Mouse (Mus musculus) adrenal gland, postnatal 4 days (tissue): Measurements from ENCODE around the gene Oas1g. TPM values are rescaled to one million over a fixed set of nuclear protein-coding genes. Genes with fewer than 3 reads are reported as not detected.
"Not testable (repeated sequence)": the region's sequence is repeated elsewhere in the genome, so short reads cannot be mapped to it uniquely, and the experiment has no call there.

ENCODE experiments used
- DNase-seq, 2 experiments: peaks; one replicate each; pipeline ENCODE4 v3.0.0; 2021 to 2022; ENCODE audit warnings: low spot score in 2 of 2, mixed read lengths in 2 of 2
- long read RNA-seq, 2 experiments: library from polyadenylated mRNA; stranded (forward); transcript quantifications; one replicate each; pipeline ENCODE4 v2.0.0; 2021
- total RNA-seq, 2 experiments: library from RNA; stranded (reverse); gene quantifications; 2 replicates each; pipeline ENCODE4 v1.2.3; 2021

The Oas1g gene
- under 1 TPM; 0.23 to 0.42 TPM for total RNA-seq
- long read RNA-seq, experiment 1: 0 reads
- long read RNA-seq, experiment 2: 0 reads

DNA sequence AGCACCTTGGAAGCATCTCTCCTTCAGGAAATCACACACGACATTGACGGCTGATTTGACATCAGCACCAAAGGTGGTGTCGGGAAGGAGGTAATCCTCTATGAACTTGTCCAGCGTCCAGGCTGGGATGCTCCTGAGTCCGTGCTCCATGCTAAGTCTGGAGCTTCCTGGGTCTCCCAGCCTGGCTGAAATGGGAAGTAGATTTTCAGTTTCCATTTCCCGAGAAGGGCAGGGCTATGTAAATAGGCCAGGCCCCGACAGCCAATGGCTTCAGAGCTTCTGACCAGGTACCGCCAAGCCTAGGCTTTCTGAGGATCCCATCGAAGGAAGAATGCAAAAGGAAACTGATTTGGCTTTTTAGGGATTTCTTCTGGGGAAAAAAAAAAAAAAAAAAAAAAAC lies at the start of gene Oas1g:
Gene Oas1g (minus strand): TSS at position 201 of the 400 bp plus-strand sequence.
- DNase-seq: not testable (repeated sequence)

DNA sequence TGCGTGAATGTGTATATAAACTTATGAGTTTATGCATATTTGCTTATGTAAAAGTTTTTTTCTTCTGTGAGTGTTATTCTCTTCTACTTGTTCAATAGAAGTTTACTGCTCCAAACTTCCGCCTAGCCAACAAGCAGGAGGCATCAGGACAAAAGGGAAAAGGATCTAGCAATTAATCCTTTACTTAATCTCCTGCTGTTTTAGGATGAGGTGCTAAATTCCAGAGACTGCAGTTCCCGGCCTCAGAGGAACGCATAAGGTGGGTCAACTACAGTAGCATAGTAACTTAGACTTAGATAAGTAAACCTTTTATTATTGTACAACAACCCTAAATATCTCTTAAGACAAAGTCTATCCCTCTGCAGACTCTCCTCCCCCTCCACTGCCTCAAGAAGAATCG lies 46.6 kb upstream of the Oas1g start:
- DNase-seq: no peak

DNA sequence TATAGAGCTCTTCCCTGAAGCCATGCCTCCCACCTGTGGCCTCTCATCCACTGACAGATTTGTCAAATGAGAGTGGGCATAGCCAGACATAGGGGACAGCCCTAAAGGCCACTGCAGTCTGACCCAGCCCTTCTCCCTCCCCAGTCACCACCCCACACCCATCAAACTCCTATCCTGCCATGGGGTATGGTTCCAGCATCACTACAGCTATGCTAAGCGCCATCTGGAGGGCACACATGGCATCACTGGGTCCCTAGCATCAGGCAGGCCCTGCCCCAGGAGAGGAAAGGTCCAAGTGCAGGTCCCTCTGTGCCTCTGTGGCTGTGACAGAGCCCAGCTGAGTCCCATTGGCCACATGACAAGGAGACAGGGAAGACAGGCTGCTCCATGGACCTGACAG lies 39.6 kb upstream of the Oas1g start:
- no peak for DNase-seq

DNA sequence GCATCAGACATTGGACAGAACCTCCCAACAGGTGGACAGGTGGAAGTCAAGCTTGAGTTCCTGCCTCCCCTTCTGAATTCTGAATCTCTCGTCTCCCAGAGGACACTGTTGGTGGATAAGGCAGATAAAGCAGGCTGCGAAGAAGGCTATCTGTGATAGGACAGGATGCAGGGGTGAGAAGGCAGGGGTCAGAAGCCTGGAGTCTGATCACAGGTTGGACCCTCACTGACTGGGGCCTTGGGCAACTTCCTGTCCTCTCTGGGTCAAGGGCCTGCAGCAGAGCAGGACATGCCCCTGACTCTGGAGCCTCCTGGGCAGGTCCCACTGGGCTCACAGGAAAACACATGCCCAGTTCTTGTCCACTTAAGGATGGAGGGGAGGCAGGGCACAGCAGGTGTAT lies 38.9 kb upstream of the Oas1g start:
- DNase-seq: not testable (repeated sequence)

DNA sequence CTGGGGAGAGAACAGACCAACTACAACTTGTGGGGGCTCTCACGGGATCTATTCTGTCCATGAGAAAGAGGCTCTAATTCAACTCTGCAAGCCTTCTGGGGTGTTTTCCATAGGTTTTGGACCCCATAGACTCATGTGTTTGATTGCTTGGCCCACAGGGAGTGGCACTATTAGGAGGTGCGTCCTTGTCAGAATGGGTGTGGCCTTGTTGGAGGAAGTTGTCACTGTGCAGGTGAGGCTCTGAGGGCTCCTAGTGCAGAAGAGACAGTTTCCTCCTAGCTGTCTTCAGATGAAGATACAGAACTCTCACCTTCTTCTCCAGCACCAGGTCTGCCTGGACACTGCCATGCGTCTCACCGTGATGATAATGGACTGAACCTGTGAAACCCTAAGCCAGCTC lies 37.1 kb upstream of the Oas1g start:
- not testable (repeated sequence) for DNase-seq

DNA sequence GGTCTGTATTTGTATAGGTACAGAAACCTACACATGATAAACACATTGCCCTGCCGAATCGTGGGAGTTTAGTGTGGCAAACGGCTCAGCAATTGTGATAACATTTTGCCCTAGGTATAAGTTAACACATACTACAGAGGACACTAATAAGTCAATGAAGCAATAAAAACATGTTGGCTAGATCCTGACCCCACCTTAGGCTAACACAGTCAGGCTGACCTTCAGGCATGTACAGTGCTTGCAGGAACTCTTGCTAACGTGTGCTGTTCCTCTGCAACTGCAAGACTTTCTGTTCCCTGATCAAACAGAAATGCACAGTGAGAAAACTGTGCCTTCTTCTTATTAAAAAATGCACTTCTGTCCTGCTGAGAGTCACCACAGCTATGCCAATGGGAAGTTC lies 36.6 kb upstream of the Oas1g start:
- no peak for DNase-seq

DNA sequence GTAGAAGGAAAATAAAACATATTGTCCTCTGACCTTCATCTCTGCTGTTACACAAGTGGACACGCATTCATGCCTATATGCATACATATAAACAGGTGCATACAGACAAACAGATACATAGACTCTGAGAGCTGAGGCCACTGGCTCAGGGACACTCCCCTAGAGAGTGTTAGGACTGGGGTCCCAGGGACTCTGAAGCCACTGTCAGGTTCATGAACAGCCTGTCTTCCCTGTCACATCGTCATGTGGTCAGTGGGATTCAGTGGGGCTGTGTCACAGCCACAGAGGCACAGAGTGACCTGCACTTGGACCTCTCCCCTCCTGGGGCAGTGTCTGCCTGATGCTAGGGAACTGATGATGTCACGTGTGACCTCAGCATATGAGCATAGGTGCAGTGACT lies 32.9 kb upstream of the Oas1g start:
- DNase-seq: no peak

DNA sequence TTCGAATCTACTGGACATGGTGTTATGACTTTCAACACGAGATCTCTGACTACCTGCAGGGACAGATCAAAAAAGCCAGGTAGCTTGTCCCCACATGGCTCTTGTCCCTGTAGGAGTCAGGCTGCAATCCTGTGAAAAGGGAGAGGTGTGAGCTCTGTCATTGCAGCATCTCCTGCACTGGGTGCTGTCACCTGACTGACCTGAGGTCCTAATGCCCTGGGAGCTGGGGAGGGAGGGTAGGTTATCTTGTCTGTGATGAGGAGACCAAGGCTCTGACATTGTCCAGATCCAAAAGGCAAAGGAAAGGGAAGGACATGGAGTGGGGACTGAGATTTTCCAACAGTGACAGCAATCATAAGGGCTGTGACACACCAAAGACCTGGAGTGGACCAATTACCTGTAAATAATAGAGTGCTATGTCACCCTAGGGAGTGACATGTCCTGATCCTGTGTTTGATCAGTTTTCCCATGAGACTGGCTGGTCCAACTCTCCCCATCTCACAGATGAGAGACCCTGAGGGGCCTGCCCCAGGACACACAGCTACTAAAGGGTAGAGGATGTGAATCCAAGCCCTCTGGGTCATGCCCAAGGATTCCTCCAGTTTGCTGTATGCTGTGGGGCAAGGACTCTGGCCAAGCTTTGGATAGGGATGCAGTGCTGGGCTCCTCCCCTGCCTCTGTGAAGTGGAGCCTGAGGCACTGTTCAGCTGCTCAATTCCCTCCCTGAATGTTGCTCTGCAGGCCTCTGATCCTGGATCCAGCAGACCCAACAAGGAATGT lies 31.9 kb upstream of the Oas1g start:
- DNase-seq: not testable (repeated sequence)

DNA sequence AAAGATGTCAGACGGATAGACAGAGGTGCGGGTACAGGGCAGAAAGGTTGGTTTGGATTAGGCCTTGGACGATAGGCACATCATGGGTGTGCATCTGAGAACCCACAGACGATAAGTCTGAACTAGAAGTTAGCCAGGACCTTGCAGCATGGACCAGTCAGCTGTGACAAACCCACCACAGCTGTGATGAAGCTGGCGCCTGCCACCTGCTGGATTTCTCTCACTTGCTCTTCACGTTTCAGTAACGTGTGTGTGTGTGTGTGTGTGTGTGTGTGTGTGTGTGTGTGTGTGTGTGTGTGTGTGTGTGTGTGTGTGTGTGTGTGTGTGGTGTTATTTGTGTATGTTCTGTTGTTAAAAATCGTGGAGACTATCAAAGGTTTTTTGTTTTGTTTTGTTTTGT lies 26.8 kb upstream of the Oas1g start, which contains the start of gene Oas1d:
Gene Oas1d (plus strand): TSS at position 333 of the 400 bp plus-strand sequence.
- DNase-seq: not testable (repeated sequence)

DNA sequence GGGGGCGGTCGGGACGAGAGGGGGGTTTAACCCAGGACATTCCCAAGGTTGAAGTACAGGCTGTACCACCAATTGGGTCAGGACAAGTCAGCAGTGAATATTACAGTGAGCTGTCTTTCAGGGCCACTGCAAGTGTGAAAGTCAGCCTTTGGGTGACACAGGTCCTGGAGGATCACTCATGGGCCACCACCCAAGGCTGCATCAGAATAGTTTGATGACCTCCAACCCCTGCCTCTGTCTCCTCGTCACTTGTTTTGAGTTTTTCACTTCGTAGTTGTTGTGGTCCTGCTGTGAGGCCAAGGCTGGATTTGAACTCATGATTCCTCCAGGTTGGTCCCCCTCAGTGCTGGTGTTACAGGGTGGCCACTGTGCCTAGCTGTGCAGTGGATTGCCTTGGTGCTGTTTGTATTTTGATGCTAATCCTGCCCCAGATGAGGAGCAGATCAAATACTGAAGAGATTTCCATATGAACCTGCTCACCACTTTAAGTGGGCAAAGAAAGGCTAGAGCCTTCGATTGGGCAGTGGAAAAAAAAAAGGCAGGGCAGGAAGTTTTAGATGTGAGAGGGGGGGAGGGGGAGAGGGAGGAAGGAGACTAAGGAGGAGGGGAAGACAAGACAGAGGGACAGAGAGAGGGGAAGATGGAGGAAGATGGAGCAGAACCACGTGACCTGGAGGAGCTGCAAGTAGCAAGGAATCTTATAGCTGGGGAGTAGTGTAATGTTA lies 20.9 kb upstream of the Oas1g start:
- DNase-seq: no peak

DNA sequence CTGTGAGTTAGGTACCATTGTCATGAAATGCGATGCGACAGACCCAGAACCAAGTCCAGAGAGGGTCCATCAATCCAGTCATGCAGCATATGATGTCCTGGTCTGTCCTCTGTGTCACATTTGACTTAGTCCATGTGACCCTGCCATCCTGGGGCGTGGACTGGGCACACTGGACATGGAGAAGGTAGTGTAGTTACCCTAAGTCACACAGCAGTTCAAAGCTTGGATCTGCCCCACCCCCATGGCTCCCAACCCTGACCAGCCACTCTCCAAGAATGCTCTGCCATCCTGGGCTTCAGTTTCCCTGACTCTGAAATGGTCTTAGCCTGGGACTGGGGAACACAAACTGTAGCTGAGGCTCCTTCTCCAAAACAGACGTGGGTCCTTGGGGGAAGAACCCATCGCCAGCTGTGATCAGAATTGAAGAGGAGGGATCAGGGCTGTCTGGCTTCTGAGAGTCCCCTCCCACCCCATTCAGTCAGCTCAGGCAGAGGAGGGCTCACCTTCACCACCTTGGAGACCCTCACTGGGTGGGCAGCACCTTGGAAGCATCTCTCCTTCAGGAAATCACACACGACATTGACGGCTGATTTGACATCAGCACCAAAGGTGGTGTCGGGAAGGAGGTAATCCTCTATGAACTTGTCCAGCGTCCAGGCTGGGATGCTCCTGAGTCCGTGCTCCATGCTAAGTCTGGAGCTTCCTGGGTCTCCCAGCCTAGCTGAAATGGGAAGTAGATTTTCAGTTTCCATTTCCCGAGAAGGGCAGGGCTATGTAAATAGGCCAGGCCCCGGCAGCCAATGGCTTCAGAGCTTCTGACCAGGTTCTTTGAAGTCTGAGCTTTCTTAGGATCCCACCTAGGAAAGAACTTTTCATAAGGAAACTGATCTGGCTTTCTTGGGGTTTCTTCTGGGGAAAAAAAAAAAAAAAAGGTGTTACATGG lies 19.6 kb upstream of the Oas1g start, which contains the start of gene Oas1a:
Gene Oas1a (minus strand): TSS at position 731 of the 943 bp plus-strand sequence.
- not testable (repeated sequence) for DNase-seq

DNA sequence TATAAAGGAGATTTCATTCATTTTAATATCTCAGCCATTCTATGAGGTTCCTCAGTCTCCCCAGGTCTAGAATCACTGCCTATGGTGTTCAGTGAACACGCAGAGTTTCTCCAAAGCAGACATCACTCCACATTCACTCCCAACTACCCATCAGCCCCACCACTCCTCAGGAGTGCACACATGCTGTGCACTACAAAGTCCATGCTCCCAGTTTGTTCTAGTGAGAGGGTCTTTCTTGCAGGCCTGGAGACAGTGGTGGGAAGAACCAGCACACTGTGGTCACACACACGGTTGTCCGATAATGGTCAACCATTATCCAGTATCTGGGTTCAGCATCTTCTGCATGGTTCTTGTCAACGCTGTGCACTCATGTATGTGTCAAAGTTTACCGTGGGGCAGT lies 14.6 kb upstream of the Oas1g start:
- no peak for DNase-seq

DNA sequence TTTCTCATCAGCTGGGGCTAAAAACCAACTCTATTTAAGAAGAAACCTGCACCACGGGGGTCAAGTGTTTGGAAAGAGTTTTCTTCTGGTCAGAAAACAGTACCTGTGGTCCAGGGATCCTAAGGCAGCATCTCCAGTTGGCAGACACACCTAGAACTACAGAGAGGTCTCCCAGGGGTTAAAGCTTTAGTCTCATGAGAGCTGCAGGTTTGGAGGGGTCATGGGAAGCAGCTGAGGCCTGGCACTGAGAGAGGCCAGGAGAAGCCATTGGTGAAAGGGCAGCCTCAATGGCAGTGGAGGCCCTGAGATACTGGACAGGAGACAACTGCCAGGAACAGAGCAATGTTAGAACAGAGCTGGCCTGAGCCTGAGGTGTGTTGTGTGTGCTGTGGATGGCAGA lies 13.3 kb upstream of the Oas1g start:
- DNase-seq: no peak

DNA sequence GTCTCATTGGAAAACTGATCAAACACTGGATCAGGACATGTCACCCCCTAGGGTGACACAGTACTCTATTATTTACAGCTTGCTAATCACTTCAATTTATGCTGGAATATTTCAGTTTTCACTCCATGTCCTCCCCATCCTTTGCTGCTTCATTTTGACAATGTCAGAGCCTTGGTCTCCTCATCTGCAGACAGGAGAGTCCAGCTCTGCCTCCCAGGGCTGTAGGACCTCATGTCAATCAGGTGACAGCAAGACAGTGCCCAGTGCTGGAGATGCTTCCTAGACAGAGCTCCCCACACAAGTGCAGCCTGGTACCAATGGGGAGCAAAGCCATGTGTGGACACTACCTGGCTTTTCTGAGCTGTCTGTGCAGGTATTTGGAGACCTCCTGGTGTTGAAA lies 11.3 kb upstream of the Oas1g start:
- no peak for DNase-seq

DNA sequence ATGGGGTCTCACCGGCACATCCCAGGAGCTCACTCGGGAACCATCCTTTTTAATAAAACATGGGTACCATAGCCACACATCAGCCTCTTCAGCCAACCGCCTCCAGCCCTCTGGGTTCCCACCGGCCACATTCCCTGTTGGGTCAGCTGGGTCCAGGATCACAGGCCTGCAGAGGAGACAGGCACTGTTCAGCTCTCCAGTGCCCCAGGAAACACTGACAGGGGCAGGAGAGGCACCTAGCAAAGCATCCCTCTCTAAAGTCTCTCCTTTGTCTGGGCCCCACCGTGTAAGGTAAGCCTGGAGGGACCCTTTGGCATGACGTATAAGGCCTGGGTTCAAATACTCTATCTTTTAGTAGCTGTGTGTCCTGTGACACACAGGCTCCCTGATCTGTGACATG lies 10.9 kb upstream of the Oas1g start:
- DNase-seq: no peak

DNA sequence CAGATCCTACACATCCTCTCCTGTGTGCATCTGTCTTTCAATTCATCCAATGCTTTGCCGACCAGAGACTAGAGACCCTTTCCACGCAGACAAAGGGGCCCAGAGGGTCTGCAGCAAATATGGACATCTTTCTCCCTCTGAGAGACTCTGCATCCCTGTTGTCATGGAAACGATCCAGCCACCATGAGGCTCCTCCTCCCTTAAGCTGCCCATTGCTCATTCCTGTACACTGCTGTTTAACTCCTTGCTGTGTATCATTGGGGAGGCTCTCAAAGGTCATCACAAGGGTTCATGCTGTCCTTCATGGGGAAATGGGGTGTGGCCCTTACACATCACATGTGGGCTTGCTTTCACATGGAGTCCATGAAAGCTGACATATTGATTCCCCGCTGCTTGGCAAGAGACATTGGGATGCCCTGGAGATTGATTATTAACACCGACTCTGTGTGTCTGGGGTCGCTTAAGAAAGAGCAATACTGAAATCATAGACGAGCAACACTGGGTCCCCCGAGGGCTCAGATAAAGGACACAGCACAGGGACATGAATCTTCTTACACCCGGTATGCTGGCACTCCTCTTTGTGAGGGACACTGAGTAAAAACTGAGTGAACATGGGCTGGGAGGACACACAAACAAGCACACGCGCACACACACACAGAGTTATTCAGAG lies 8.0 kb upstream of the Oas1g start:
- DNase-seq: no peak

DNA sequence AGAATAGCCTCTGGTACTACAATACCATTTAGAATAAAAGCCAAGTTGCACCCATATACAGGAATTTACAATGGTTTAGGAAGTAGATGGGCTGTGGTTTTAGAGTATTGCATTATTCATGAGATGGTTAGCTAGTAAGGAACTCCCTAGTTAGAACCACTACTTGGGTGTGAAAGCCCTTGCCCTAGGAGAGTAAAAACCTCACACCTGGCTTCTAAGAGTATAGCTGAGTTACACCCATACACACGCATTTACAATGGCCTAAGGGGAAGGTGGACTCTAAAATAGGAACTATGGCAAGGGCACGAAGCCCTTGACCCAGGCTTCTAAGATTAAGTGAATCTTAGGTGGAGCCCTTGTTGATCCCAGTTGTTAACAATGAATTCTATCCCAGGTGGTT lies 7.3 kb upstream of the Oas1g start:
- not testable (repeated sequence) for DNase-seq

DNA sequence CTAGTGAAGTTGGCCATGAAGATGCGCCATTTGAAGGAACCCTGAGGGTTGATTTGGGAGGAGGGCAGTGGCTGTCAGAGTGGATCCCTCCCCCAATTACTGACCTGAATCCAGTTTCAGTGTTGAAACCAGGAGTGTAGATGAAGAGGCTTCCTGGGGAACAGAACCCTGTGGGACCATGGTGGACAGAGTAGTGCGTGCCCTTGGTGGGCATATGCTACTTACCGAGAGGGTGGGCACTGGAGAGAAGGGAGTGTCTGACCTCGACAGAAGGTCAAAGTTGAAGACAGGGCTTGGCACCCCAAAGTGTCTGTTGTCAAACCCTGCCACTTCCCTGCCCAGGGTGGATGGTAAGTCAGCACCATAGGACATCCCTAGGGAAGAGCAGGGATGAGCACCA lies 6.5 kb upstream of the Oas1g start:
- DNase-seq: not testable (repeated sequence)

DNA sequence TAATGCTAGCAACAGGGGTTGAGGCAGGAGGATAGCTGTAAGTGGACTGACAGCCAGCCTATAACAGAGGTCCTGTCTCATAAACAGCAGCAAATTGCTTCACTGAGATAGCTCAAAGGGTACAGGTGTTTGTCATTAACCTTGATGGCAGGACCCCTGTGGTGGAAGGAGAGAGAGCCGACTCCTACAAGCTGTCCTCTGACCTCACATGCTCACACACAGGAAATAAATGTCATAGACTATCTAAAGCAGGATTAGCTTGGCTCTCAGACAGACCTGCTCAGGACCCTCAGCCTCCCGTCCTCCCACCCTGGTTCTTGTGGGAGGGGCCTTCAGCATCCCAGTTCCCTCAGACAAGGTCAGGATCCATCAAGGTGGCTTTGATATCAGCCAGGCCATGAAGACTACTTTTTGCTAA lies 4.8 kb upstream of the Oas1g start:
- no peak for DNase-seq

DNA sequence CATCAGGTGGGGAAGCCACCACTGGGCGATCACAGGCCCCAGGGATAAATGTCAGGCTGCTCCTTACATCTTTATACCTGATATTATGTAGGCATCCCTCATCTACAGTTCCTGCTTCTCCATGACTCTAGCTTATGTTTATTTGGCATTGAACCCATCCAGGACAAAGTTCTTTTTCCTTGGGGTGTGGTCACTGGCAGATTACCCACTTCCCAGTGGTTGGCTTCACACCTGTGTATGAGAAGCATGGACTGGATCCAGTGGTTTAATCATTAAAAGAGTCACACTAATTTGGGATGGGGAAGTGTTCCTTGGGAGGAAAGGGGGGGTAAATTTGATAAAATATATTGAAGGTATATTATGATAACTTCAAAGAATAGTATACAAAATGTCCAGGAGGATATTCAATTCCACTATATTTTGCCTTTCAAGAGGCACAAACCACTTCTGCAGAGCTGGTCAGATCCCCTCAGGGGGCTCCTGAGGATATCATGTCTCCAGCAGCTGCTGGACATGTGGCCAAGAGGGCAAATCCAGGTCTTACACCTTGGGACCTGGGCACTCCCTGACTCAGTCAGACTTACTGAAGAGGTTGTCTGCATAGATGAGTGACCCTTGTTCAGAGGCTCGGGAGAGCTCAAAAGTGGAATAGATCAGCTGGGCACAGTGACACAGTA lies 4.3 kb upstream of the Oas1g start:
- DNase-seq: not testable (repeated sequence)
